Mouse (Mus musculus) cerebellum, postnatal 14 days (tissue): Measurements from ENCODE around the gene Tmco5b.

Experiments used
- DNase-seq, 2 experiments: peaks; one replicate each; pipeline ENCODE4 v3.0.0; 2021; ENCODE audit warnings: mixed read lengths in 2 of 2

Tmco5b gene

GRCm38 (mm10) chr2:113285432-113285831 is at the start of gene Tmco5b:
Gene Tmco5b (plus strand): TSS chr2:113285732.
- DNase-seq: no peak

- DNase-seq: no peak
These were observed 48.5 kb upstream of the Tmco5b start for GRCm38 (mm10) chr2:113236993-113237392.

GRCm38 (mm10) chr2:113238871-113239270 is 46.7 kb upstream of the Tmco5b start:
- DNase-seq: no peak

DNA sequence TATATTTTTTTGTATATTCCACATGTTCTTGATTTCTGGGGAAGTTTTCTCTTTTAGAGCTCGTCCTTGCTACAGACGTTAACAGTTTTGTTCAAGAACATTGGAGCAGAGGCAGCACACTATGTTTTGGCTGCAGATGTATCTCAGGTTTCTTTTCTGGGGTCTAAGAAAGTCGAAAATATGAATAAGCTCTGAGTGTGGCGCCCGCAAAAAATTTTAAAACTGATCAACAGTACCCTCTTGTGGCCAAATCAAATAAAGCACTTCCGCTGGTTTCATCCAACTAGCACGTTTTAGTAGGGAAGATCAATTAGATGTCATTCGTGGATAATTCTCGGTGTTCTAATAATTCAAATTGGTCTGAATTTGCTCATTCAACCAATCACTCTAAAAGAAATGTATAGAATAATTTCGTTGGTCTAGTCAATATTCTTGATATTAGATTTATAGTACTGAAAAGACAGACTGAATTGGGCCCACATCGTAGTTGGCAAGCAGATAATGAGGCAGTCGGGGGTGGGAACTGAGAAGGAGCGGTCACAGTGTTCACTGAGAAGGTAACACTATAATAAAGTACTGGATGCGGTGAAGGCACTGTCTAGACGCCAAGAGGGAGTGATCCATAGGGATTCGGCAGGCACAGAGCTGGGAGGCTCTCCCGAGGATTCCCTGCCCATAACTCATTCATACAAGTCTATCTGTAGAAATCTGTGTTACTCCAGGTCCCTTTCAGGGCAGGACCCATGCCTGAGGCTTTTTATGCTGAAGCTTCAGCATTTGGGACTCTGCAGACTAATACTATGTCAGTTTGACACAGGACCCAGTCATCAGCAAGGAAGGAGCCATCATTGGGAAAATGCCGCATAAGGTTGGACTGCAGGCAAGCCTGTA is 17.1 kb downstream of the Tmco5b start:
- peak; percentile 62 to 73 for DNase-seq

DNA sequence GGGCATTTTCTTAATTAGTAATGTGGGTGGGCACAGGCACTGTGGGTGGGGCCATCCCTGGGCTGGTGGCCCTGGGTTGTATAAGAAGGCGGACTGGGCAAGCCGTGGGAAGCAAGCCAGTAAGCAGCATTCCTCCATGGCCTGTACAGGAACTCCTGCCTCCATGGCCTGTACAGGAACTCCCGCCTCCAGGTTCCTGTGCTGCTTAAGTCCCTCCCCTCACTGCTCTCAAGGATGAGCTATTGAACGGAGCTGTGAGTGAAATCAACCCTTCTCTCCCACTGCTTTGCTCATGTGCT is 17.7 kb downstream of the Tmco5b start:
- DNase-seq: no peak

DNA sequence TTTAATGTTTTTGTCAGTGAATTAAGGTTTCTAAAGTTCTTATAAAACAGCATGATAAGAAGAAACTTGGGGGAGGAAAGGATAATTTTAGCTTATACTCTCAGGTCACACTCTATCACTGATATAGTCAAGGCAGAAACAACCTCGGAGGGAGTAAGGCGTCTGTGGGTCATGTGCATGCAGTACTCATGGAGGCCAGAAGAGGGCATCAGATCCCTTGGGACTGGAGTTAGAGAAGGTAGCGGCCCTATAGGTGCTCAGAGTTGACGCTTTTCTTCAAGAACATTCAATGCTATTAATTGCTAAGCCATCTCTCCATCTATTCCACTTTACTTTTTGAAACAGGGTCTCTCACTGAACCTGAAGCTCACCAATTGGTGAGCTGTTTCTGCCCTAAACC is 19.8 kb downstream of the Tmco5b start:
- peak; percentile 85 to 92 for DNase-seq

GRCm38 (mm10) chr2:113311211-113311610 is 25.7 kb downstream of the Tmco5b start:
- no peak for DNase-seq

- peak; percentile 78 to 82 for DNase-seq
These were observed 37.5 kb downstream of the Tmco5b start for GRCm38 (mm10) chr2:113323016-113323415.

GRCm38 (mm10) chr2:113333799-113334541 is 48.4 kb downstream of the Tmco5b start:
- no peak for DNase-seq

- DNase-seq: no peak
These were observed 50.2 kb downstream of the Tmco5b start for GRCm38 (mm10) chr2:113335561-113336294.

DNA sequence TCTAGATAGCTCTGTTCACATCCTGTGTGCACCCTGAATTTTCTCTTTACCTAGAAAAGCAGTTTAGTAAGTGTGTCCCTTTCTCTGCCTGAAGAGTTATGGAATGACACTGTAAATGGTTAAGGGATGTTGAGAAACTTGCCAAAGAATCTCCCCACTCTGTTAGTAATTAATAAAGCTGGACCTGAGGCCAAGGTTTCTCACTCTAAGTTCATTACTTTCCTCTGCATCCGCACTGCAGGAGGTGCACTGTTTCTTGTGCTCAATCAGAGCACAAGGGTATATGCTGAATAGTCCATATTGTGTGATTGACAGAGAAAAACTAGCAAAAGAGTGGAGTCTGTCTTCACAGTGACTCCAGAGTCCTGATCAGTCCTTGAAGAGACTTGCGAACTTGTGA is 59.0 kb downstream of the Tmco5b start:
- no peak for DNase-seq
